Mouse (Mus musculus) liver (tissue): ENCODE measurements around the gene Ryr2.
A peak's percentile ranks its signal among the peaks of the same experiment; 100 is the strongest.
"Not testable (repeated sequence)": the region's sequence is repeated elsewhere in the genome, so short reads cannot be mapped to it uniquely, and the experiment has no call there.

Experiments used
- DNase-seq: peaks from one replicate; pipeline ENCODE4 v3.0.0-alpha.2; 2020; ENCODE audit warnings: mixed read lengths

Gene Ryr2

GRCm38 (mm10) chr13:12106662-12107632 is at the start of gene Ryr2:
Gene Ryr2 (minus strand): TSS chr13:12106945.
- DNase-seq: peak; percentile 68

DNA sequence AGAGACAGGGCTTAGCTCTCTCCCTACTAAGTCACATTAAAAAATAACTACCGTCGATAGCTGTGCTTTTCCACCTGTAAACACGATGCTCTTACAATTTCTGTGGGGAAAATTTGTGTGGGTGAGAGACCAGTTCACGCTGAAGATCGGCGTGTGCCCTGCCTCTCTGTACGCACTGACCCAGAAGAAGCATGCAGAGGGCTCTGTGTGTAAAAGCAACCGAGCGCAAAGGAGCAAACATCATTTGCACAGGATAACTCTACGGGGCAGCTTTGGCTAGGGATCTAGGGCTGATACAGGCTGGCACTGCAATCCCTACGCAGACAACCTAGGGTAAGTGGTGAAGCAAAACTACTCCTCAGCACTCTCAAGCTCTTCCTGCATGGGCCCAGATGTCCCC is 47.2 kb upstream of the Ryr2 start:
- DNase-seq: no peak

DNA sequence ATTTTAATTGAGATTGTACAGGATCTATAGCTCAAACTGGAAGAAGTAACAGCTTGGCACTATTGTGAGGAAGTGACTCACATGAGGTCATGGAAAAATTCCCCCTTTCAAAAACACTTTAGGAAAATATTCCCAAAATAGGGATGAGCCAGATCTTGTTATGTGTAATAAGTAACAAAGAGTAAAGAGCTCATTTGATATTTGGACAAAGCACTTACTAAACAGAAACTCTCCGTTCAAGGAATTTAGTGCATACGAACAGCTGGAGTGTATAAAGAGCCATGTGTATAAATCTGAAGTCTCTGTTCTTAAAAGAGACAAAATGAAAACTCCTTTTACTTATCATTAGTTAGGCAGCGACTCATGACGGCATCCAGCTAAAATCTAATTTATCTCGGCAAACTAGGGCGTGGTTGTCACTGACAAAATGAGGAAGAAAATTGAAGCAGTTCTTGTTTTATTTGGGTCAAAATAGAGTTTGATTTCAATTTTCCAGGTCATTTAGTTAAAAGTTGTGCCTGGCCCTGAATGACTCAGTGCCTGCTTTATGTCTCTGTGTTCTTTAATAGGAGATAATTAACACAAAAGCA is 40.3 kb upstream of the Ryr2 start:
- no peak for DNase-seq

DNA sequence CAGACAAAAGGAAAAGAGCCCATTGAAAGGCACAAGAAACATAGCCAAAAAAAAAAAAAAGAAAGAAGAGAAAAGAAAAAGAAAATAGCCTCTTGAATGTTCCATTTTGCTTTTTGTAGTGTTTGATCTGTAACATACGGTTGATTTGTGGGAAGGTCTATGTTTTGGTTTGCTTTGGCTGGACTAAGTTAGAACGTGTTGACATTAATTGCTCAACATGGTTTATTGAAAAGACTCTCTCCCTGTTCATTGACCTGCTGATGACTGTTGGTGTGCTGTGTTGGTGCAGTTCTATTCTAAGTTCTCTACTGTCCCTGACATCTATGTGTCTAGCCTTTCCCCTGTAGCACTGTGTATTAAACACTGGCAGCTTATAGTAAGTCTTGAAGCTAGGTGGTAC is 39.7 kb upstream of the Ryr2 start:
- DNase-seq: no peak

GRCm38 (mm10) chr13:12143347-12143746 is 36.6 kb upstream of the Ryr2 start:
- DNase-seq: no peak

DNA sequence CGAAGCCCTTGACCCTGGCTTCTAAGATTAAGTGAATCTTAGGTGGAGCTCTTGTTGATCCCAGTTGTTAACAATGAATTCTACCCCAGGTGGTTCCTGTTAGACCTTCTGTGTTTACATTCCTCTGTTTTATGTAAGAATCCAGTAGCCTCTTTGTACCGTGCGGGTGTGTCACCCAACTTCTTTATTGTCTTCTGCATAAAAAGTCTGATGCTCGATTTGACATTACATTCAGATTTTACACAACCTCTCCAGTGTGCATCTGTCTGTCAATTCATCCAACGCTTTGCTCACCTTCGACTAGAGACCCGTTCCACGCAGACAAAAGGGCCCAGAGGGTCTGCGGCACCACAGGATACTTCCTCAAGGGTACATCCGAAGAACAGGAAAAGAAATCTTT is 29.7 kb upstream of the Ryr2 start:
- not testable (repeated sequence) for DNase-seq

DNA sequence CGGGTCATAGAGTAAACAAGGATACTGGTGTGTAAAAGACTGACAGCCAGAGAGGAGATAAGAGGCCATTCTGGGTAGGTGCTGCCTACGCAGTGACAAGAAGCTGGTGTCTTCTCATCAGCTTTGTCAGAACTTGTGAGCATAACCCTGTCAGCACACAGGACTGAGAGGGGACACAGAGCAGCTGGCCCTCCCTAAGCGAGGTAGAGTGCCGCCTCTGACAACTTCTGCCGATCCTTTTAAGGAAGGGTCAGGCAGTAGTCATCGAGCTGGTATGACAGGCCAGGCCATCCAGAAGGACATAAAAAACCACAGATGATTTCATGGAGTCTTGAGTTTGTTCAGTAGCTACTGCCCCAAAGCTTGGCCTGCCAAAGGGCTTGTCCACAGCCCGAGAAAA is 26.8 kb upstream of the Ryr2 start:
- DNase-seq: peak; percentile 29

DNA sequence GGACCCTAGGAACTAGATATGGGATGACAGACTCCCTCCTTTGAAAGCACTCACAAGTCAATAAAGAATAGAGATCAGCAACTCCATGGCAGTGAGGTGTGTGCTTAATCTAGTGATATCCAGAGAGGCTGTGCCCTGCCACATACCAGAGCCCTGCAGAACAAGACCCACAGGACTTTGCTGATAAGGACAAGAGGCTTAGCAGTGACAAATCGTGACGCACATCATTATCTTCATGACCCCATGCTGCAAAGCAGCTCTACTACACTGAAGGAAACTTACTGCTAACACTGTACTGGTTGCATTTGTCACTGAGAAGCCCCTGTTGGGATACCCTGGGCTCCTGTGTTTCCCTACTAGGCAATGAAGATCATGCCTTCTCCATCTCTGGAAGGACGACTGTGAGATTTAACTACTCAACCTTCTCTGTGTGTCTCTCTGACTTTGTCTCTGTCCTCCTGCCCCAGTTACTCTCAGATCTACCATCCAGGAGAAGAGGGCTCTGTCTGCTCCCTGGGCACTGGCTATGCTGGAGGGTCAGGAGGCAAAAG is 25.5 kb upstream of the Ryr2 start:
- peak; percentile 67 for DNase-seq

DNA sequence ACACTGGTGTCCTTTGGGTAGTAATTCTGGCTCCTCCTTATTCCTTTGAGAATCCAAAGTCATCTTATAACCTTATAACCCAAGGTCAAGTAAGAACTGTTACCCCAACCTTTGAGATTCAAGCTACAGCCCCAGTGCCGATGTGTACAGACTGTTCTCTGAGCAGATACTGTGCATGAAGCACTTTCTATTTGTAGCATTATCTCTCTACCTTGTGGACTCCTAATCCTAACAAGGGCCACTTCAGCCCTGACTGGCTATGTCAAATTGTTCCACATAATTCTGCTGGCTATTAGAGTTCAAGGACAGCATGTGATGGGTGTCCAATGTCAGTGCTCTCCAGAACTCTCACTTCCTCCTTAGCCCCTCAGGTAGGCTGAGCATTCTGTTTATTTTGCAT is 22.4 kb upstream of the Ryr2 start:
- DNase-seq: no peak

DNA sequence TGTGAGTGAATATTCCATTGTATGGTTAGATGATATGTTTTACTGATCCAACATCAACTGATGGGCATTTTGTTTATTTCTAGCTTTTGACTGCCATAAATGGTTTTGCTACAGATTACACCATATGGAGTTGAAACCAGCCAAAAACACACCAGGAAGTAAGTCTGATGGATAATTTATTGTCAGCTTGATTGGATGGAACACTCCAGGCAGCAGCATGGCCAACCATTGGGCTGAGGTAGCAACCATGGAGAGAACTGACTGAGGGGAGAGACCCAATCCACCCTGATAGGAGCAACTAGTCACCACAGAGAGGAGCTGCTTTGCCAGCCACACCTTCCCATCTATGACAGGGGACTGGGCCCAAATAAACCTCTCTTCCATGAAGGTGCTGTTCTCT is 19.4 kb upstream of the Ryr2 start:
- DNase-seq: no peak

GRCm38 (mm10) chr13:12124940-12125540 is 18.3 kb upstream of the Ryr2 start:
- no peak for DNase-seq

DNA sequence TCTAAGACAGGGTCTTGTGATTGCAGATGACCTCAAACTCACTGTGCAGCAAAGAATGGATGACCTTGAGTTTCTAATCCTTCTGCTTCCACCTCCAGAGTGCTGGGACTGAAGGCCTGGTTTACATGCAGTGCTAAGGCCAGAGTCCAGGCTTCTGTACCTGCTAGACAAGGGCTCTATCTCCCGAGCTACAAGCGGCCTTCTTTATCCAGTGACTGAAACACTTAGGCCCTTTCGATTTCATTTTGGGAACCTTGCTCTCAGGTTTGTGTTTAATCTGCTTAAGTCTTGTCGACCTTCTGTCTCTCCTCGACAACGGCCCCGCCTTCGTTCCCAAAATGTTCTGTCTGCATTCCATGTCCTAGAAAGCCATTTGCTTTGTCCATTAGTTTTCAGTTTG is 8.8 kb upstream of the Ryr2 start:
- no peak for DNase-seq

DNA sequence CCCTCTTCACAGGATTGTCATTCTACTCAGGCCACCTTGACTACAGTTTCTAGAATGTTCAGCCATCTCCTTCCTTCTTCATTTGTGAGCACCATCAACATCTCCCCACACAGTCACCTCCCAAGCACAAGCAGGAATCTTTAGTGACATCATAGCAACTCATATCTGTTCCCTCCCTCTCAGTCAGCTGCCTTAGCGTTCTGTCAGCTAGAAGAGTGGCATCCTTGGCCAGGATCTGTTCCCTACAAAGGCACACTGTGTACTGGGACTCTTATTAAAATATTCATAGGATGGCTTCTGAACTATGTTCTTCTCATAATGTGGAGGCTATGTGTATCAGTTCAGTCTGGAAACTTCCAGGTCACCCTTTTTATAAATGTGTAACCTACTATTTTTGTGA is 8.1 kb upstream of the Ryr2 start:
- DNase-seq: no peak

DNA sequence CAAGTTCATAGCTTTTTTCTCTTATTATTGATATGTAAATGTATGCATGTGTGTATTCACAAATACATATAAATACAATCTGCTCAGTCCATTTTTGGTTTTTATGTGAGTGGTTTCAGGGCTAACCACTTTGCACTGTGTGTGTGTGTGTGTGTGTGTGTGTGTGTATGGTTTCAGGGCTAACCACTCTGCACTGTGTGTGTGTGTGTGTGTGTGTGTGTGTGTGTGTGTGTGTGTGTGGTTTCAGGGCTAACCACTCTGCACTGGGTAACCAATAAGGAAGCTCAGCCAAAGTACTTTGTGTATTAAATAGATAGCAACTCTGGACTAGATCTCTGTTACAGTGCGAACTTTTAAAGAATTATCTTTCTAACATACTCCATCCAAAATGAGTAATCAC is 2.2 kb upstream of the Ryr2 start:
- no peak for DNase-seq

- DNase-seq: peak; percentile 12
Measured at GRCm38 (mm10) chr13:12105830-12106628, 716 bp downstream of the Ryr2 start.

- DNase-seq: no peak
Measured at GRCm38 (mm10) chr13:12105231-12105829, 1.4 kb downstream of the Ryr2 start.

GRCm38 (mm10) chr13:12104318-12104717 is 2.4 kb downstream of the Ryr2 start:
- DNase-seq: no peak

DNA sequence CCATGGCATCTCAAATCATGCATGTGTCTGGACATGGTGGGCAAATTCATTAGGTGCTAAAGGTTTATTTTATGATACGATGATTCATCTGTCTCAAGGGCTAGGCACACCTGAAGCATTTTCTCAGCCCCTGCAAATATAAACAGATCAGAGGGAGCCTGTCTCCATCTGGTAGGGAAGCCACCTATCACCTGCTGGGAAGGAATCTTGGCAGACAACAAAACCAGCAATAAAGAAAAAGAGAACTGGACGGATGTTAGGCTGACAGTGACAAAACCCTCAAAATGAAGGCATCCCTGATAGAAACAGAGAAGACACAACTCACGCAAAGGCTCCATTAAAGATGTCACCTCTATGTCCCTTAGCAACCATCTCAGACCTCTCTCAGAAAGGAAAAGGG is 3.7 kb downstream of the Ryr2 start:
- DNase-seq: no peak

DNA sequence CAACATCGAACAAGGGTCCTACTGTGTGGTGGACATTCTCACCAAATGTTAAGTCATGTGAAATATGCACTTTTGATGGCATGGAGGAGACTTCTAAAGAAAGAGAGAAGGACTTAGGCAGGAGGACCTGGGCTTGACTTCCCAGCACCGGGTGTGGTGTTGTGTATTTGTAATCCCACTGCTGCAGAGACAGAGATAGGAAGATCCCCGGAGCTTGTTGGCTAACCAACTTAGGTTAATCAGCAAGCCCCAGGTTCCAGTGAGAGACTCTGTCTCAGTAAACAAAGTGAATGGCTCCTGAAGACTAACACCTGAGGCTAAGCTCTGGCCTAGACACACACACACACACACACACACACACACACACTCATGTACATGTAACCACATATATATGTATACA is 7.3 kb downstream of the Ryr2 start:
- peak; percentile 44 for DNase-seq

DNA sequence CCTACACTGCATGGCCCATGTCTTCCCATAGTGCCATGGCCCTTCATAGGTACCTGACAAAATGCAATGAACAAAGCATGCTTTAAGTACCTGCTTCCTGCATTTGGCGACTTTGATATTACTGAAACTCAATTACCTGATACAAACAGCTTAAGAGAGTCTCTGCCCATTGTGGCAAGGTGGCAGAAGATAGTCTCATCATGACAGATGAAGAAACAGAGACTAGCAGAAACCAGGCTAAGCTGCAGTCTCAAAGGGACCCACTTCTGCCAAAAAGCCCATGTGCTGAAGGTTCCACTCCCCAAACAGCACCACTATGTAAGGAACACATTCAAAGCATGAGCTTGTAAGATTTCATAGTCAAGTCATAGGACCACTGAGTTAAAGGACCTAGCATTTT is 7.8 kb downstream of the Ryr2 start:
- no peak for DNase-seq

DNA sequence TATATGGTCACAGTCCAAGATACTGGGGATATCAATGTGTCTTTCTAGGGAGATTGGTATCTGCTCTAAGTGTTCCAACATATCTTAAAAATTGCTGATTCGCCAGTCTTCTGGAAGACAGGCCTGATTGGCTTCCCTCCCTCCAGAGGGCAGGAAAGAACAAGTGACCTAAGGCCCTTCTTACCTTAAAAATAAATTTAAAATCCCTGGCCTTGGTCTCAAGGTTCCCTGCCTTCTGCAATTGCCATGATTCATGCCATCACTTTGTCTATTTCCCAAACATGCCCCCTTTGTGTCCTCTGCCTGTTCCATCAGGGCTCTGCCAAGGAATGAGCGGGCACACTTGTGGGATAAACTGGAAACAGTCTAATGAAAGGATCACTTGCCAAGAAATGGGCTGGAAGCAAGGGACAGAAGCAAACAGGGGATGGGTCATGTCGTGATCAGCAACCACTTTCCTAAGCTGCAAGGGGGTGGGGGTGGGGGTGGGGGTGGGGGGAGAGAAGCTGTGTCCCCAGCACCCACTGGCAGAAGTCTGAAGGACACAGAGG is 10.3 kb downstream of the Ryr2 start:
- DNase-seq: no peak

GRCm38 (mm10) chr13:12094569-12094968 is 12.2 kb downstream of the Ryr2 start:
- DNase-seq: no peak
